Mouse (Mus musculus) testis, adult 2 months (tissue): Measurements from ENCODE around the gene Olfr399. TPM values are rescaled to one million over a fixed set of nuclear protein-coding genes. Genes with fewer than 3 reads are reported as not detected.

ENCODE experiments used
- H3K27ac ChIP-seq: fragments of 200-500 bp; 2 replicates; pipeline ENCODE4 v1.5.1; 2012; ENCODE audit warnings: low read depth, low read length; ENCODE audit not compliant: control insufficient read depth, insufficient read depth
- H3K27me3 ChIP-seq: fragments of 200-500 bp; 2 replicates; pipeline ENCODE4 v1.6.1; 2012; ENCODE audit warnings: mild to moderate bottlenecking, low read length, moderate library complexity; ENCODE audit not compliant: control insufficient read depth, insufficient read depth
- H3K36me3 ChIP-seq: fragments of 200-500 bp; 2 replicates; pipeline ENCODE4 v1.6.1; 2012; ENCODE audit warnings: mild to moderate bottlenecking, low read length; ENCODE audit not compliant: control insufficient read depth, insufficient read depth
- H3K4me1 ChIP-seq: fragments of 200-500 bp; 2 replicates; pipeline ENCODE4 v1.6.1; 2012; ENCODE audit warnings: low read length; ENCODE audit not compliant: control insufficient read depth, insufficient read depth
- H3K4me3 ChIP-seq: fragments of 200-500 bp; 2 replicates; pipeline ENCODE4 v1.5.1; 2012; ENCODE audit warnings: low read depth, mild to moderate bottlenecking, low read length, moderate library complexity, mixed read lengths; ENCODE audit not compliant: control insufficient read depth
- CTCF ChIP-seq: fragments of 200-500 bp; IDR thresholded peaks from 2 replicates; pipeline ENCODE4 v1.5.1; 2012; ENCODE audit warnings: low read depth, mild to moderate bottlenecking, inconsistent platforms, low read length, moderate library complexity; ENCODE audit not compliant: control insufficient read depth, insufficient read depth, insufficient replicate concordance
- POLR2A ChIP-seq: fragments of 200-500 bp; IDR thresholded peaks from 2 replicates; pipeline ENCODE4 v1.6.1; 2012; ENCODE audit warnings: low read depth, mild to moderate bottlenecking, inconsistent platforms, low read length, moderate library complexity; ENCODE audit not compliant: control insufficient read depth
- polyA plus RNA-seq: library from polyadenylated mRNA; depleted of rRNA; stranded (reverse); fragments of >200 nt; gene quantifications from 2 replicates; pipeline ENCODE4 v1.2.3, GENCODE M21; 2012; rRNA removed

Gene Olfr399
- not detected in 2 replicates for polyA plus RNA-seq

DNA sequence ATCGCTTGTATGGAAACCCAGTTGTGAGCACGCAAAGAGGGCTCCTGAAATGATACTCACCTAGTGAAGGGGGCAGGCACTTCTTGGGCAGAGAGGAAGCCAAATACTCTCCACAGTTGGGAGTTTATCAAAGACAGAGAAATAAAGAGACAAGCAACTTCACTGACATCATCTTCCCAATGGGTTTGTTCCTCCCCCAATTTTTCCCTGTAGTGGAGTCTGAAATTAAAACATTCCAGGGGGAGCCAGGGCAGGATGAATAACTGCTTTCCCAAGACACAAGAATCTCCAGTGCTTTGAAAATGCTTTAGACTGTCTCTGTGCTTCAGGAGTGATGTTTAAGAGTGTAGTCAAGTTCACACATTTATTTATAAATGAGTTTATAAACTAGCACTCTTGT lies at the start of gene Olfr399, which contains the start of gene Olfr139:
Gene Olfr399 (minus strand): TSS at position 165 of the 400 bp plus-strand sequence.
Gene Olfr139 (minus strand): TSS at position 101 of the 400 bp plus-strand sequence.
- TF ChIP-seq CTCF, result no peak
- TF ChIP-seq POLR2A, result no peak
- Histone ChIP-seq H3K36me3 (no peaks in the 10 kb centered on the region), H3K4me1 (no peaks in the 10 kb centered on the region), H3K4me3 (no peak within 1 kb of the TSS), H3K27me3 (no peaks in the 10 kb centered on the region), H3K27ac (no peak within 1 kb of the TSS)

DNA sequence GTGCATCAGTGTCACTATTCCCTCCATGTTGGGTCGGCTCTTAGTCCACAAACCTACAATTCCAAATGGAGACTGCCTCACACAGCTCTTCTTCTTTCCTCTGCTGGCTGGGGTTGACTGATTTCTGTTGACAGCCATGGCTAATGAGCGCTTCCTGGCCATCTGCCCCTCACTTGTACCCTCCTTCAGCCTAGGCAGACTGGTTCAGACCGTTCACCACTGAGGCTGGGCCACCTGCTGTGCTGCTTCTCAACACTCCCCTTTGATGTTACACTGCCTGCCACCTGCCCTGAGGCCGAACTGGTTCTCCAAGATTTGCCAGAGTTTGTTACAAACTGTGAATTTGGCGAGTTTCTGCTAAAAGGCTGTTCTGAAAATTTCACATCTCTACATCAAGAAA lies 48.7 kb upstream of the Olfr399 start:
- no peaks in the 10 kb centered on the region for H3K4me1 ChIP-seq
- TF ChIP-seq CTCF, result no peak
- TF ChIP-seq POLR2A, result no peak
- no peak overlapping the region for H3K27ac ChIP-seq
- no peak overlapping the region for H3K4me3 ChIP-seq
- no peaks in the 10 kb centered on the region for H3K27me3 ChIP-seq
- no peaks in the 10 kb centered on the region for H3K36me3 ChIP-seq

DNA sequence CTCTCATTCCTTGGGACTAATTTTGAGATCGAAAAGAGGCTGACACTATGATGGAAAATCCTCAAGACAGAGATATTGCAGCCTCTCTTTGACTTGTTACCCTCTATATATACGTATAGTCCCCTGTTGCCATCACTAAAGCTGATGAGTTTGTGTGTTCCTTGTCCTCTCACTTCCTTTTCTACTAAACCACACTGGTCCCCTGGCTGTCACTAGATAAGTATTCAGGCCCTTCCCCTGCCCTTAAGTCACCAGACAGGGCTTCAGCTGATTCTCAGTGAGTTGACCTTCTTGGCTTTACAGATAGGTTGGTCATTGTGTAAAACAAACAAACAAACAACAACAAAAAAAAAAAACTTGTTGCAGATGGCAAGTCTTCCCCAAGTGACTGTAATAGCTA lies 45.1 kb upstream of the Olfr399 start:
- Histone ChIP-seq H3K27me3 (no peaks in the 10 kb centered on the region), H3K36me3 (no peaks in the 10 kb centered on the region), H3K4me3 (no peak overlapping the region), H3K27ac (no peak overlapping the region), H3K4me1 (no peaks in the 10 kb centered on the region)
- no peak for TF ChIP-seq POLR2A
- no peak for TF ChIP-seq CTCF

DNA sequence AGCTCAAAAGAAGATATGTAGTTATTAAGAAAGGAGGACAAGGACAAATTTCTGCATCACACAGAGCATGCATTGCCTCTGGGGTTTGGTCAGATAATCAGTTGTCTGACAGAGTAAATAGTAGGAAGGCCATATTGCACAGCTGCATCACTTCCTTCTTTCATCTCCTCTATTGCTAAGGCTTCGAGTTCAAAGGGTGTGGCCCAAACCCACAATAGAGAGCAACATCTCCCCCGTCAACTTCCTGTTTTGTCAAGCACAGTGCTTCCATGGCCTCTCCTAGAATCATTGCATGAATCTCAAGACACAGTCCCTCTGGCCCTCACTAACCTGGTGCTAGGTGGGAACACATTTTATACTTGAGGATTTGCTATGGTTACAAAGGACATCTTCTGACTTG lies 44.3 kb upstream of the Olfr399 start:
- H3K4me1 ChIP-seq, result no peaks in the 10 kb centered on the region
- H3K4me3 ChIP-seq, result no peak overlapping the region
- TF ChIP-seq CTCF, result no peak
- TF ChIP-seq POLR2A, result no peak
- H3K27me3 ChIP-seq, result no peaks in the 10 kb centered on the region
- no peaks in the 10 kb centered on the region for H3K36me3 ChIP-seq
- H3K27ac ChIP-seq, result no peak overlapping the region

DNA sequence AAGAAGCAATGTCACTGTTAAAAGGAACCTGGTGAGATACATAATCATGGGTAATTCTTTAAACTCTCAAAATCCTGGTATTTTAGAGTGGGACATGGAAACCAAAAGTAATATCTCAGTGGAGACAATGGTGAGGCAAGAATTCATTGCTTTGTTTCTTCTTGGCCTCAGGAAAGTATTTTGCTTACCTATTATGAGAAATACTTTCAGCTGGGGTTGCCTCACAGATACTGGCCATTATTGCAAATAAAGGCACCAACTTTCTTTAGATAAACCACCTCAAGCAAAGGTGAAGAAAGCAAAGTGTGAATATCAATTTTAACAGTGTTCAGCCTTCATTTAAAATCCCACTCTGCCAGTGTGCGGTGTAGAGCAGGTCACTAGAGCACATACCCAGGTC lies 13.2 kb upstream of the Olfr399 start, which contains the start of gene Zfp616:
Gene Zfp616 (plus strand): TSS at position 301 of the 400 bp plus-strand sequence.
- Histone ChIP-seq H3K4me1 (no peaks in the 10 kb centered on the region), H3K36me3 (no peaks in the 10 kb centered on the region), H3K4me3 (no peak within 1 kb of the TSS), H3K27me3 (no peaks in the 10 kb centered on the region), H3K27ac (no peak within 1 kb of the TSS)
- TF ChIP-seq CTCF, result no peak
- TF ChIP-seq POLR2A, result no peak

DNA sequence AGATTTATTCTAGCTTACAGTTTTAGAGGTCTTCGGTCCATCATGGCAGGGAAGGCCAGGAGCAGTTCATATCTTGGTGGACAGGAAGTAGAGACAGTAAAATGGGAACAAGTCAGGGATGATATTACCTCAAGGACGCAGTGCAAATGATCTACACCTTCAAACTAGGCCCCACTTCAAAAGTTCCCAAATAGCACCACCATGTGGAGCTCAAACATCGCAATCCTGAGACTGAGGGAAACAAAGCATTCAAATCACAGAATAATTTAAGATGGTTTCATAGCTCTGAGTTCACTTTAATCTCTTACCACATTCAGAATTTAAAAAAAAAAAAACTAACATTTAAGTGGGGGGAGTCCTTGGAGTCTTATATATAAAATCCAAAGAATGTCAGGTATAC lies 5.1 kb downstream of the Olfr399 start:
- Histone ChIP-seq H3K36me3 (no peaks in the 10 kb centered on the region), H3K27me3 (no peaks in the 10 kb centered on the region), H3K4me3 (no peak overlapping the region), H3K4me1 (no peaks in the 10 kb centered on the region), H3K27ac (no peak overlapping the region)
- TF ChIP-seq POLR2A (no peak), CTCF (no peak)

Other genes starting within 250 kb of the Olfr399 start
- not detected in 2 replicates for gene Olfr392, start 239.6 kb downstream of the Olfr399 start, polyA plus RNA-seq
- gene Olfr393, start 205.2 kb downstream of the Olfr399 start, polyA plus RNA-seq, result not detected in 2 replicates
- not detected in 2 replicates for gene Olfr394, start 165.8 kb downstream of the Olfr399 start, polyA plus RNA-seq
- gene Olfr395, start 147.3 kb downstream of the Olfr399 start, polyA plus RNA-seq, result not detected in 2 replicates
- gene Olfr23, start 119.9 kb downstream of the Olfr399 start, polyA plus RNA-seq, result 1.6 and 2.9 TPM in 2 replicates
- gene Olfr397, start 95.8 kb downstream of the Olfr399 start, polyA plus RNA-seq, result not detected in 2 replicates
- gene Olfr398, start 66.2 kb downstream of the Olfr399 start, polyA plus RNA-seq, result 0.07 and 0.19 TPM in 2 replicates
- gene Olfr139, start 64 bp downstream of the Olfr399 start, polyA plus RNA-seq, result not detected in 2 replicates
- 0.01 TPM in 1 of 2 replicates, not detected in the other for gene Zfp616, start 13.3 kb upstream of the Olfr399 start, polyA plus RNA-seq
- gene Olfr401, start 57.1 kb upstream of the Olfr399 start, polyA plus RNA-seq, result not detected in 2 replicates
- gene Olfr402, start 96.9 kb upstream of the Olfr399 start, polyA plus RNA-seq, result 0.24 and 0.31 TPM in 2 replicates
- not detected in 2 replicates for gene Olfr403, start 129.6 kb upstream of the Olfr399 start, polyA plus RNA-seq
- not detected in 2 replicates for gene Olfr43, start 154.8 kb upstream of the Olfr399 start, polyA plus RNA-seq
- not detected in 2 replicates for gene Olfr406, start 203.2 kb upstream of the Olfr399 start, polyA plus RNA-seq
- not detected in 2 replicates for gene Olfr59, start 227.1 kb upstream of the Olfr399 start, polyA plus RNA-seq